Comparison of ENCODE assay signal across 8 mouse cellular contexts in the genomic region with DNA sequence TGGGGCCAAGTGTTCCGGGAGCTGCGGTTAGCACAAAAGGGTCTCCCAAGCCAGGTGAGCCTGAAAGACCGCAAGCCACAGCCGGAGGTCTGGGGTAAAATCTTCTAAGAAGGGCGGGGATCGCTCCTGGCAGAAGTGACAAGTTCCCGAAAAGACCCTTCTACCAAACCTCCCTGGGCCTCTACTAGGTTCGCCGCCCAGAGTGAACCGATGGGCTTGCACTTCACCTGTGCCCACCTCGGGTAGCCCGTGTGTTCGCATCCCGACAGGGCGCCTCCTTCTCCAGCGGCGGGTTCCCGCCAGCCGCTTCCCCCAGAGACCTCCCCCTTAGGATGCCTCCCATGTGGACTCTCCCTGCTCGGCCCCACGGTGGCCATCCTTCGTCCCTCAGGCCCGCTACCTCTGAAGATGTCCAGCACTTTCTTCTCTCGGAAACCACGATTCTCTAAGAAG. TPM values are rescaled to one million over a fixed set of nuclear protein-coding genes. Genes with fewer than 3 reads are reported as not detected.
DNase-seq lines count a peak whose midpoint lies in the region; ATAC-seq and TF ChIP-seq lines count a peak whose summit lies in the region.

No protein-coding gene starts in this region.

- peak overlapping the region; percentile 71 for H3K9ac ChIP-seq in hindbrain, embryonic 16.5 days (ENCODE audit: low read depth, low read length)

- H3K9me3 ChIP-seq in E14TG2a.4 (ENCODE audit: low read length) = no peaks in the 10 kb centered on the region
- H3K9me3 ChIP-seq in forebrain, embryonic 10.5 days = no peaks in the 10 kb centered on the region
- H3K9me3 ChIP-seq in hindbrain, embryonic 16.5 days (ENCODE audit: control insufficient read depth, low read length) = no peaks in the 10 kb centered on the region

- under 1% methylated on average over 25 of the region's 25 CpGs for WGBS in forebrain, embryonic 10.5 days
- WGBS in hindbrain, embryonic 16.5 days = under 1% methylated on average over 25 of the region's 25 CpGs

- peak; percentile 96 for DNase-seq in heart, adult 11 months
- DNase-seq in heart, postnatal 10 days = no peak
- DNase-seq in forebrain, embryonic 10.5 days (ENCODE audit: extremely low spot score, low spot score) = peak; percentile 63
- DNase-seq in testis, postnatal 10 days (ENCODE audit: low spot score) = peak; percentile 60
- DNase-seq in adipocyte (ENCODE audit: low spot score) = no peak

- no peaks in the 10 kb centered on the region for H3K36me3 ChIP-seq in E14TG2a.4 (ENCODE audit: insufficient read depth, low read length)
- H3K36me3 ChIP-seq in forebrain, embryonic 10.5 days (replicated peaks) = no peaks in the 10 kb centered on the region
- no peaks in the 10 kb centered on the region for H3K36me3 ChIP-seq in hindbrain, embryonic 16.5 days (ENCODE audit: control insufficient read depth, insufficient read depth, low read length)

- peaks cover 6% of the 10 kb centered on the region; the same call in 1 of the 2 replicates for H3K27me3 ChIP-seq in E14TG2a.4 (ENCODE audit: insufficient read depth, low read length)
- H3K27me3 ChIP-seq in forebrain, embryonic 10.5 days (ENCODE audit: poor library complexity, severe bottlenecking) = no peaks in the 10 kb centered on the region
- no peaks in the 10 kb centered on the region for H3K27me3 ChIP-seq in hindbrain, embryonic 16.5 days (replicated peaks; ENCODE audit: control insufficient read depth, insufficient read depth, low read length)

- no peak for TF ChIP-seq CTCF in E14TG2a.4 (conservative IDR thresholded peaks at IDR 0.05; ENCODE audit: low read length)

- peak overlapping the region; percentile 88 for H3K27ac ChIP-seq in forebrain, embryonic 10.5 days
- peak overlapping the region; percentile 21 for H3K27ac ChIP-seq in hindbrain, embryonic 16.5 days (ENCODE audit: low read depth, low read length)

- peak overlapping the region; percentile 90 for H3K4me3 ChIP-seq in E14TG2a.4 (replicated peaks; ENCODE audit: low read length)
- peak overlapping the region; percentile 75 for H3K4me3 ChIP-seq in forebrain, embryonic 10.5 days
- H3K4me3 ChIP-seq in hindbrain, embryonic 16.5 days (ENCODE audit: low read length) = peak overlapping the region; percentile 62

- intact Hi-C loops in heart, postnatal 10 days (cut with DNase I) = no loop called here

- H3K4me1 ChIP-seq in E14TG2a.4 (replicated peaks; ENCODE audit: low read depth, low read length) = peaks cover 19% of the 10 kb centered on the region
- H3K4me1 ChIP-seq in forebrain, embryonic 10.5 days = peaks cover 20% of the 10 kb centered on the region
- peaks cover 4% of the 10 kb centered on the region for H3K4me1 ChIP-seq in hindbrain, embryonic 16.5 days (ENCODE audit: control insufficient read depth, insufficient read depth, low read depth, low read length)

- H3K4me2 ChIP-seq in hindbrain, embryonic 16.5 days (ENCODE audit: low read length) = peak overlapping the region; percentile 98

- peak; percentile 70 for ATAC-seq in hindbrain, embryonic 16.5 days
- peak; percentile 22 for ATAC-seq in megakaryocyte, adult 5-6 weeks (ENCODE audit: poor library complexity, severe bottlenecking)

RNA-seq across cellular contexts. Expression of gene Samhd1, which starts 0.6 kb away (rescaled TPM):
- 10 to 100 TPM; 20.5 to 25.3 TPM for total RNA-seq in heart, postnatal 10 days (2021)
- 29.4 and 30.4 TPM in 2 replicates for polyA plus RNA-seq in forebrain, embryonic 10.5 days (2016; fragmentation: Nextera tagmentation; extraction: Ambion mirVana)
- polyA plus RNA-seq in hindbrain, embryonic 16.5 days (2015; fragmentation: Nextera tagmentation; extraction: Ambion mirVana) = 9.5 and 11.1 TPM in 2 replicates
- 730 and 815 TPM in 2 replicates for total RNA-seq in megakaryocyte, adult 5-6 weeks (2015)
- 599 and 677 TPM in 2 replicates for total RNA-seq in megakaryocyte, adult 5-6 weeks (2017)

RNA-seq across cellular contexts. Expression of gene Tldc2, which starts 47.6 kb away (rescaled TPM):
- total RNA-seq in heart, postnatal 10 days (2021) = not detected
- not detected in 2 replicates for polyA plus RNA-seq in forebrain, embryonic 10.5 days (2016; fragmentation: Nextera tagmentation; extraction: Ambion mirVana)
- not detected in 2 replicates for polyA plus RNA-seq in hindbrain, embryonic 16.5 days (2015; fragmentation: Nextera tagmentation; extraction: Ambion mirVana)
- total RNA-seq in megakaryocyte, adult 5-6 weeks (2015) = not detected in 2 replicates
- not detected in 2 replicates for total RNA-seq in megakaryocyte, adult 5-6 weeks (2017)

RNA-seq across cellular contexts. Expression of gene Soga1, which starts 55.5 kb away (rescaled TPM):
- 10 to 100 TPM; 33.3 to 34.6 TPM for total RNA-seq in heart, postnatal 10 days (2021)
- polyA plus RNA-seq in forebrain, embryonic 10.5 days (2016; fragmentation: Nextera tagmentation; extraction: Ambion mirVana) = 3.5 and 4.0 TPM in 2 replicates
- 4.4 and 4.6 TPM in 2 replicates for polyA plus RNA-seq in hindbrain, embryonic 16.5 days (2015; fragmentation: Nextera tagmentation; extraction: Ambion mirVana)
- total RNA-seq in megakaryocyte, adult 5-6 weeks (2015) = 1.1 and 1.3 TPM in 2 replicates
- total RNA-seq in megakaryocyte, adult 5-6 weeks (2017) = 1.6 and 1.7 TPM in 2 replicates

Comparison
In these comparisons a context has a peak if more than half of its experiments do, and no peak if none do; other contexts are left out.
1. DNase-seq: peak in heart, adult 11 months (single experiment), forebrain, embryonic 10.5 days (single experiment) and testis, postnatal 10 days (single experiment); none in heart, postnatal 10 days (0 of 2) and adipocyte (single experiment).
2. RNA of gene Samhd1, which starts 0.6 kb away (total RNA-seq): 599 to 815 TPM in megakaryocyte, adult 5-6 weeks; 20.5 to 25.3 TPM in heart, postnatal 10 days; every median in the first group is over 10 times any median in the second.
3. RNA of gene Soga1, which starts 55.5 kb away (total RNA-seq): 33.3 to 34.6 TPM in heart, postnatal 10 days; 1.1 to 1.7 TPM in megakaryocyte, adult 5-6 weeks; every median in the first group is over 10 times any median in the second.
4. Peak in every context shown above with its lines, with median percentiles within 50 percentile points of each other: H3K4me3 ChIP-seq.